In genomic region chr16:32674121-32674740, GRCm38 (mm10) we compare ENCODE assay signal across 25 mouse cellular contexts. TPM values are rescaled to one million over a fixed set of nuclear protein-coding genes. Genes with fewer than 3 reads are reported as not detected.
DNase-seq lines count a peak whose midpoint lies in the region; ATAC-seq and TF ChIP-seq lines count a peak whose summit lies in the region.
"Had no signal": no experiment of that assay in that cellular context is flagged by ENCODE, and none has a peak within 500 bp of the region (broad histone marks: within the 10 kb centered on the region; RNA-seq: fewer than 3 reads in every experiment).

No protein-coding gene starts in this region.

- H3K9me3 ChIP-seq in liver, embryonic 13.5 days (replicated peaks) = no peaks in the 10 kb centered on the region
- H3K9me3 ChIP-seq in stomach, postnatal 0 days (ENCODE audit: control insufficient read depth, low read length) = no peaks in the 10 kb centered on the region
- H3K9me3 ChIP-seq: limb, embryonic 15.5 days; neural tube, embryonic 12.5 days had no signal

- TF ChIP-seq EP300 in stomach, postnatal 0 days (optimal IDR thresholded peaks at IDR 0.05) = no peak

- TF ChIP-seq CTCF in stomach, postnatal 0 days (IDR thresholded peaks at IDR 0.05; ENCODE audit: low read depth) = no peak

- no peak overlapping the region for H3K4me2 ChIP-seq in liver, embryonic 13.5 days
- peak overlapping the region; percentile 26; the same call in 1 of the 2 replicates for H3K4me2 ChIP-seq in stomach, postnatal 0 days (replicated peaks; ENCODE audit: low read depth)
- H3K4me2 ChIP-seq: hindbrain, embryonic 14.5 days; limb, embryonic 15.5 days; lung, embryonic 14.5 days; neural tube, embryonic 12.5 days had no signal

- no peak for ATAC-seq in liver, embryonic 13.5 days (ENCODE audit: low read depth)
- ATAC-seq in stomach, postnatal 0 days (ENCODE audit: low FRiP score, low TSS enrichment) = no peak
- ATAC-seq: inflammation-experienced regulatory T-cells, adult 6 months had no signal

- peak; percentile 92 for DNase-seq in heart, adult 11 months
- no peak for DNase-seq in heart, postnatal 25 days (ENCODE audit: low spot score)
- DNase-seq in spleen, postnatal 4 days (ENCODE audit: low spot score in 2 of 2) = peak; percentile 10 to 59
- DNase-seq in spleen, postnatal 36 days (ENCODE audit: low spot score in 2 of 2) = no peak
- DNase-seq in liver, embryonic 13.5 days = no peak
- peak; percentile 23 for DNase-seq in stomach, postnatal 0 days (ENCODE audit: low spot score)
- DNase-seq in thymus, postnatal 4 days = no peak
- DNase-seq: adrenal gland, adult 2 months; B cell, adult 2 months; cerebellum, adult 11-12 months; cerebellum, postnatal 36 days; heart, postnatal 4 days; kidney, adult 18-20 months; lung, embryonic 14.5 days; lung, postnatal 36 days; midbrain, embryonic 14.5 days; retina, postnatal 1 day; right cerebral cortex, postnatal 25 days; thymus, postnatal 25 days had no signal

- 0 out of 2 replicates have a peak overlapping the region, but pooled peaks have one; percentile 10 for H3K27ac ChIP-seq in liver, embryonic 13.5 days
- peak overlapping the region; percentile 82 for H3K27ac ChIP-seq in stomach, postnatal 0 days (replicated peaks)
- H3K27ac ChIP-seq: hindbrain, embryonic 14.5 days; kidney, postnatal 0 days; left cerebral cortex, adult 2 months; limb, embryonic 15.5 days; neural tube, embryonic 12.5 days had no signal

- peaks cover 56% of the 10 kb centered on the region for H3K4me1 ChIP-seq in liver, embryonic 13.5 days (replicated peaks)
- H3K4me1 ChIP-seq in stomach, postnatal 0 days (replicated peaks; ENCODE audit: control insufficient read depth, insufficient read depth) = no peaks in the 10 kb centered on the region
- H3K4me1 ChIP-seq: neural tube, embryonic 12.5 days had no signal

- H3K9ac ChIP-seq in liver, embryonic 13.5 days = no peak overlapping the region
- peak overlapping the region; percentile 38 for H3K9ac ChIP-seq in stomach, postnatal 0 days (ENCODE audit: low read length)
- H3K9ac ChIP-seq: hindbrain, embryonic 14.5 days; limb, embryonic 15.5 days; lung, embryonic 14.5 days; neural tube, embryonic 12.5 days had no signal

- peaks cover 83% of the 10 kb centered on the region for H3K36me3 ChIP-seq in liver, embryonic 13.5 days
- peaks cover 27% of the 10 kb centered on the region for H3K36me3 ChIP-seq in stomach, postnatal 0 days (ENCODE audit: control insufficient read depth, insufficient read depth, low read length)

- intact Hi-C loops in heart, postnatal 25 days (cut with DNase I) = no loop called here

- no peaks in the 10 kb centered on the region for H3K27me3 ChIP-seq in liver, embryonic 13.5 days
- H3K27me3 ChIP-seq in stomach, postnatal 0 days (ENCODE audit: control insufficient read depth, insufficient read depth, low read length) = no peaks in the 10 kb centered on the region
- H3K27me3 ChIP-seq: limb, embryonic 15.5 days; neural tube, embryonic 12.5 days had no signal

- H3K4me3 ChIP-seq in liver, embryonic 13.5 days (replicated peaks) = no peak overlapping the region
- peak overlapping the region; percentile 12; the same call in 1 of the 2 replicates for H3K4me3 ChIP-seq in stomach, postnatal 0 days (ENCODE audit: low read depth, low read length)
- H3K4me3 ChIP-seq: left cerebral cortex, adult 2 months; limb, embryonic 15.5 days; neural tube, embryonic 12.5 days had no signal

- WGBS in liver, embryonic 13.5 days (ENCODE audit: insufficient replicate concordance) = 88% methylated on average over 17 of the region's 17 CpGs
- 81% methylated on average over 17 of the region's 17 CpGs for WGBS in stomach, postnatal 0 days

RNA-seq across cellular contexts. Expression of gene Tnk2, which starts 30.6 kb away (rescaled TPM):
- total RNA-seq in heart, postnatal 25 days (2021) = 10 to 100 TPM; 20.9 to 24.7 TPM
- polyA plus RNA-seq in liver, embryonic 13.5 days (2015; fragmentation: Nextera tagmentation; extraction: Ambion mirVana) = 4.2 and 4.9 TPM in 2 replicates
- polyA plus RNA-seq in stomach, postnatal 0 days (2015; fragmentation: Nextera tagmentation; extraction: Ambion mirVana) = 17.1 and 21.0 TPM in 2 replicates

Comparison
In these comparisons a context has a peak if more than half of its experiments do, and no peak if none do; other contexts are left out.
1. DNase-seq: peak in heart, adult 11 months (single experiment), spleen, postnatal 4 days (2 of 2) and stomach, postnatal 0 days (single experiment); none in heart, postnatal 25 days (single experiment), spleen, postnatal 36 days (0 of 2), liver, embryonic 13.5 days (single experiment) and thymus, postnatal 4 days (single experiment).